Mouse (Mus musculus): Measurements from ENCODE around the gene Zdhhc16. TPM values are rescaled to one million over a fixed set of nuclear protein-coding genes. Genes with fewer than 3 reads are reported as not detected.

The Zdhhc16 gene
- 10 to 100 TPM; 30.7 to 31.7 TPM for total RNA-seq (2021)

GRCm38 (mm10) chr19:41933179-41934086 is at the start of gene Zdhhc16, which contains the start of gene Exosc1:
Zdhhc16 (plus strand) TSS chr19:41933480.
Exosc1 (minus strand) TSS chr19:41933423.
- DNase-seq = peak; percentile 99

DNA sequence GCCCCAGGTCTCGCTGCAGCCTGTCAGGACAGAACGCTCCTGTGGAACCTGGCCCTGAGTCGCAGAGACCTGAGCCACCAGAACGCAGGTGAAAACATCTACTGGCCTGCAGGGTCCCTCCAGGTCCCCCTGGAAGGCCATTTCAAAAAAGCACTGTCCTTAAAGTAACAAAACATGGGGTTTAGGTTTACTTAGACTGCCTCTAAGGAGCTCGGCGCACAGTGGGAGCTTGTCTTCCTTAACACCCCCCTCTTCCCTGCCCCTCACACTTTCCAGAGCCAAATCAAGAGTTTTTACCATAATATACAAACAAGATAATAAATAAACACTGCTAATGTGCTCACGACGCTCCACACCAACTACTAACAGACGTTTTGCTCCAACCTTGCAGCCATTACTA is 49.4 kb upstream of the Zdhhc16 start:
- no peak for DNase-seq

- no peak for DNase-seq
These were observed 45.1 kb upstream of the Zdhhc16 start for GRCm38 (mm10) chr19:41888191-41888590.

- peak; percentile 35 for DNase-seq
These were observed 38.3 kb upstream of the Zdhhc16 start for GRCm38 (mm10) chr19:41894959-41895358.

DNA sequence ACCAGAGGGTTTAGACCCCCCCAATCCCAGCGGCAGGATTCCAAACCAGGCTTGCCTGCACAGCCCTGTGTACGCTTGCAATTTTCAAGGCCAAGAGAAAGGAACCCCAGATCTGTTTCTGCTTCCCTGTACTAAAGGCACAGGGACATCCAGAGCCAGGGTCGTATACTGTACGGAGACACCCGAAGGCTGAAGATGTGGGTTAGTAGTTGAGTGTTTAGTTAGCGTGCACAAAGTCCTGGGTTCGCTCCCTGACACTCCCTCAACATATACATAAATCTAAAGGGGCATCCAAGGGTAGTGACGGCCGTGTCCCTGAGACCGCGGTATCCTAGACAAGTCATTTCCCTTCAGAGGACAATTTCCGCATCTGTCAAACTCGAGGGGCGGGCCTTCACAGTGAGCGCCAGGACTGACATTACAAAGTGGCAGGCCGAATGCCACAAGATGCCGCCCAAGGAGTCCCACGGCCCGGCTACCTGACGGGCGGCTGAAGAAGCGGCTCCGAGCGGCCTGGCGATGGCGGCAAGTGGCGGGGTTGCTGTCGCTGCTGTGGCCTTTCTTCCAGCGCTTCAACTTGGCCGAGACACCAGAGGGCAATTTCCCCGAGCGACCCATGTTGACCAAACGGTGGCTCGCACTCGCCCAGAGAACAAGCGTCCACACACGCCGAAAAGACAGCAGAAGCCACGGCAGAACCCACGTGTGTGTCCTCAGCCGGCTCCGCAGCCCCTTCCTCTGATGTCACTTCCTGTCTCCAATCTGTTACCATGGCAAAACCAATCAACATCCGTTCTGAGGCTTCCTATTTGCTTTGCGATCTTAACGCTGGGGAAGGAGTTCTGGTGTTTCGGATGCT is 37.6 kb upstream of the Zdhhc16 start, which contains the start of gene Rrp12:
Rrp12 (minus strand) TSS at position 714 of the 859 bp plus-strand sequence.
- peak; percentile 79 for DNase-seq

DNA sequence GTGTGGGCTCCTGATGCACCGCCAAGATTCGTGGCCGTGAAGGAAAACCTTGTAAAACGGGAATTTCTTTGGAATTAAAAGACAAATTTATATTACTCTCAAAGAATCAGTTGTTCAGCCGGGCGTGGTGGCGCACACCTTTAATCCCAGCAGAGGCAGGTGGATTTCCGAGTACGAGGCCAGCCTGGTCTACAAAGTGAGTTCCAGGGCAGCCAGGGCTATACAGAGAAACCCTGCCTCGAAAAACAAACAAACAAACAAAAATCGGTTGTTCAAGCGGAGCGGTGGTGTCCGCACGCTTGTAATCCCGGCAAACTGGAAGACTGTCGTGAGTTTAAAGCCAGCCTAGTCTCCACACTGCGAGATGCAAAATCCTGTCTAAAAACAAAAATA is 37.0 kb upstream of the Zdhhc16 start:
- DNase-seq = no peak

DNA sequence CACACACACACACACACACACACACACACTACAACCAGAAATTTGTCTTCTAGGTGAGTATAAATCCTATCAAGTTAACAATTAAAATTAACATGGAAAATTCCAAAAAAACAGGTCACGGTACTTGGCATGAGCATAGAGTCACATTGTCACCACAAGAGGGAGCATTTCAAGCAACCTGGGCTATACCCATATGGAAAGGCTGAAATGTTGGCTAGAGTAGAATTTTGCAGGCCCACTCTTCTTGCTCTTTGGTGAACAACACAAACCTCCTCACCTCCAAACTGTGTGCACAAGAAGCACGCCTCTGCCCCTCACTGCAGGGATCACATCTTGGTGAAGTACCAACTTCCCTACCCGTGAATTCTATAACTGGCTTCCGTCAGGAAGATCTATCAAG is 34.4 kb upstream of the Zdhhc16 start:
- DNase-seq = peak; percentile 33

DNA sequence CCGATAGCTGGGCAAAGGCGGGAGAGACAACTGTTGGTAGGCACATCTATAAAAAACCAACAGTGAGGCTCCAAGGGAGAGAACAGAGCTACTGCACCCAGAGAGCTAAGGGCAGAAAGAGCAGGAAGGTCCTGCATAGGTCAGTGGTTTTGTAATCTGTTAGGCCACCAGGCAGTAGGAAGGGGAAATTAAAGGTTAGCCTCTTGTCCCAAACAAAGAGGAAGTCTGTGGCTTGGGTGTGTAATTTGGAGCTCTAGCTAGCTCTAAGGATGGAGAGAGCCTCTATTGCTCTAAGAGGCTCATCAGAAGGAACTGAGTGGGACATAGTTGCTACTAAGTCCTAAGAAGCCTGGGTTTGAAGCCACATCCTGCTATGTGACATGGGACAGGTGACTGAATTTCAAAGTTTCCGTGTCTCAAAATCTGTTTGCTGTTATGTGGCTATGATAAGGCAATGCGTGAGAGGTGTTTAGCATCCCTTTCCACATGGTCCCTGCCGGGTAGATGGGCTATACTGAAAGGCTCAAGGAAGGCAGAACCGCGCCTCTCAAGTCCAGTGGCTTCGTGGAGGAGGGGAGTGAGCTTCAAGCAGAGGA is 32.7 kb upstream of the Zdhhc16 start:
- DNase-seq = no peak

- peak; percentile 26 for DNase-seq
These were observed 31.6 kb upstream of the Zdhhc16 start for GRCm38 (mm10) chr19:41901696-41902095.

- no peak for DNase-seq
These were observed 30.3 kb upstream of the Zdhhc16 start for GRCm38 (mm10) chr19:41902848-41903593.

DNA sequence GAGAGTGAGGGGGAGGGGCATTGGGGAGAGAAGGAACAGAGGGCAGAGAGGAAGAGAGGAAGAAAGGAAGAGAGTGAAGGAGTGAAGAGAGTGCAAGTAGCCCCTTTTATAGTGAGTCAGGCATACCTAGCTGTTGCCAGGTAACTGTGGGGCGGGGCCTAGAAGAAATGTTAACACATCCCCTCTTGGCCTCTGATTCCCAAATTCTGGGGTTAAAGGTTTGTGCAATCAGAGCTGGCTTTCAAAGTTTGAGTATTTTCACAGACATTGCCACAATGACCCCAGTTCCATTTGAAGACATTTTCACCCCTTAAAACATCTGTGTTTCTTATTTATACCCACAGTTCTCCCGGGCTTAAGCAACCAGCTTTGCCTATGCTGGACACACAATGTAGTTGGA is 28.0 kb upstream of the Zdhhc16 start:
- DNase-seq = no peak

- no peak for DNase-seq
These were observed 26.8 kb upstream of the Zdhhc16 start for GRCm38 (mm10) chr19:41906311-41907078.

DNA sequence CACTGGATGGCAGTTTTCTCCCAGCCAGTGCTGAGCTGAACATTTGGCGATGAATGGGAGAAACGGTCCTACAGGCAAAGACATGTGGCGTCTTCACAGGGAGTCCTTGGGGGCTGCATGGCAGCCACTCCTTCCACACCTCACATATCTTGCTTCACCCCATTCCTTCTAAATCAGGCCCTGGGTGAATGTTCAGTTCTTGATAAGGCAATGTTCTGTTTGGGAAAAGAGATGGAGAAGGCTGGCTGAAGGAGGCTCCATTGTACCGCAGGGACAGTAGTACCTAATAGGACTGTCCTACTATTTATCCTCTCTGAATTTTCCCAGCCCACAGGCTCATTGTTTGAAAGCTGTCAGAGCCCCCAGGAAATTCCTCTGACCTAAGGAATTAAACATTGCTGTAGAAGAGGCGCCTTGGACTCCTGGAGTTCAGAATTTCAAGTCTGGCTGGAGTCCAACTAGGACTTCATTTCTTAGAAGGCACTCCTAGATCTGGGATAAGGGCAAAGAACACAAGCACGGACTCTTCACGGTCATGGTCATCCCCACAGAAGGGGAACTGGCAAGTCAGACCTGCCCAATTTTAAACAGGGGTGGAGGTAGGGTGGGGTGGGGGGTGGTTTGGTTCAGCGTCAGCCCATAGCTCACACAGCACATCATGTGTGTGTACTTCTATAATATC is 26.1 kb upstream of the Zdhhc16 start:
- DNase-seq = no peak

- DNase-seq = no peak
These were observed 24.5 kb upstream of the Zdhhc16 start for GRCm38 (mm10) chr19:41908736-41909135.

- DNase-seq = no peak
These were observed 22.9 kb upstream of the Zdhhc16 start for GRCm38 (mm10) chr19:41910396-41910795.

- DNase-seq = peak; percentile 98
These were observed 21.9 kb upstream of the Zdhhc16 start, which contains the start of gene Pgam1 for GRCm38 (mm10) chr19:41911178-41912073. Pgam1 (plus strand) TSS chr19:41911923.

GRCm38 (mm10) chr19:41912121-41913080 is 20.9 kb upstream of the Zdhhc16 start:
- peak; percentile 52 for DNase-seq

All from heart, postnatal 4 days (tissue).